Mouse (Mus musculus) macrophage (primary cell): ENCODE data around the gene Sun1. TPM values are rescaled to one million over a fixed set of nuclear protein-coding genes. Genes with fewer than 3 reads are reported as not detected.

Experiments used
- H3K27ac ChIP-seq: fragments of 350-480 bp; formaldehyde crosslinking; 2 replicates; pipeline ENCODE4 v1.9.0; 2021
- H3K36me3 ChIP-seq: fragments of 350-480 bp; formaldehyde crosslinking; 2 replicates; pipeline ENCODE4 v1.9.0; 2021; ENCODE audit errors: inconsistent target
- H3K4me3 ChIP-seq: fragments of 350-480 bp; formaldehyde crosslinking; 2 replicates; pipeline ENCODE4 v1.9.0; 2021; ENCODE audit errors: inconsistent target
- H3K79me2 ChIP-seq: fragments of 350-480 bp; formaldehyde crosslinking; 2 replicates; pipeline ENCODE4 v1.9.0; 2021; ENCODE audit errors: inconsistent target
- WGBS: methylation state at CpG from one replicate; pipeline ENCODE4 v1.1.7; 2026; ENCODE audit warnings: inconsistent platforms; ENCODE audit not compliant: missing documents; 5-methylcytosine and 5-hydroxymethylcytosine counted together
- polyA plus RNA-seq: library from polyadenylated mRNA; stranded (reverse); fragments of 250-400 nt; gene quantifications from 3 replicates; pipeline ENCODE4 v1.2.4, GENCODE M21; 2018; ENCODE audit warnings: inconsistent platforms

The Sun1 gene
- polyA plus RNA-seq, 1 experiment from 2014 or later, result 7.6 TPM

DNA sequence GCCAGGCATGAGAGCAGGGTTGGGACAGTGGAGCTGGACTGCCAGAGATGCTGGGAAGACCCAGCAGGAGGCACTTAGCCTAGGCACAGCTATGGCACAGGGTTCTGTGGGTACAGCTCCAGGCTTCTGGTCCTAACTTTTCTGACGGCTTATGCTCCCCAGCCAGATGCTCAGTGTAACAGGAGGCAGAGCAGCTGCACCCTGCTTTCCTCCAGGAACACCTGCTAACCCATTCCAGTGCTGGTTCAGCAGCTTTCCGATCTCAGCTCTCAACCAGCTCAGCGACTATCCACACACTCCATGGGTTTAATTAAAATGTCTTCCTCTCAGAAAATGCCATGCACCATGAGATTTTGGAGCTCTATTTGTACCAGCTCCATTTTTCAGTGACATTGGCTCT lies 16.3 kb downstream of the Sun1 start:
- Histone ChIP-seq H3K36me3 (no peaks in the 10 kb centered on the region), H3K27ac (no peak overlapping the region), H3K79me2 (peaks cover 12% of the 10 kb centered on the region; the same call in 1 of the 2 replicates), H3K4me3 (no peak overlapping the region)
- WGBS, result 88% methylated on average over 3 of the region's 3 CpGs

- no peak overlapping the region for H3K27ac ChIP-seq
- no peaks in the 10 kb centered on the region; the same call in 1 of the 2 replicates for H3K79me2 ChIP-seq
- no peak overlapping the region for H3K4me3 ChIP-seq
- WGBS, result 98% methylated on average over 4 of the region's 4 CpGs
- H3K36me3 ChIP-seq, result peaks cover under 1% of the 10 kb centered on the region; the same call in 1 of the 2 replicates
Measured at GRCm38 (mm10) chr5:139220006-139220515, 19.6 kb downstream of the Sun1 start.

DNA sequence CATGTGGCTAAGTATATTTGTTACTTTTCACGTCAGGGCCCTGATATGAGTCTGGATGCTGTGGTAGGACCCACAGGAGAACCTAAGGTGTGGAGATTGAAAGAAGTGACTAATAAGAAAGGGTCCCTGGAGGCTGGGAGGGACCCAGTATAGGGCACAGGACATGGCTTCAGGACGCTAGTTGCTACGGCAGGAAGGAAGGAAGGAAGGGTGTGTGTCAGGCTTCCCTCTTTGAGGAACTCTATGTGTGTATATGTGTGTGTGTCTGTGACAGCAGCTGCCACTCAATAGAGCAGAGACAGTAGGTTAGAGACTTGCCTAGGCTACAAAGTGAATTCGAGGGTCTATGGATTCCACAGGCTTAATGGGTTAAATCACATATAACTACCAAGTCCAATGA lies 20.2 kb downstream of the Sun1 start:
- WGBS, result 94% methylated on average over 3 of the region's 4 CpGs
- no peak overlapping the region for H3K4me3 ChIP-seq
- H3K27ac ChIP-seq, result no peak overlapping the region
- H3K36me3 ChIP-seq, result peaks cover 6% of the 10 kb centered on the region; the same call in 1 of the 2 replicates
- H3K79me2 ChIP-seq, result no peaks in the 10 kb centered on the region

DNA sequence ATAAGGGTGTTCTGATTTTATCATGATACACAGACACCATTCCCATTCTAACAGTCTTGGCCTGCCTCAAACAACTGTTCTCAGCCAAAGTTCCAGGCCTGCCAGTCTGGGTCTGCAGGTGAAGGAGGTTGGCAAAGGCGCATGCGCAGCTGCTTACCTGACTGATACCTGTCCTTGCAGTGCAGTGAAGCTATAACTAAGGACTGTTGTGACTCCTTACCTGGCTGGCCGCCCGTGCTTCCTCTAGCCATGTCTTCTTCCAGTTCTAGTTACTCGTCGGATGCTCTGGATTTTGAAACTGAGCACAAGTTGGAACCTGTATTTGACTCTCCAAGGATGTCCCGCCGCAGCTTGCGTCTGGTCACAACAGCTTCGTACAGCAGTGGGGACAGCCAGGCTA lies 22.9 kb downstream of the Sun1 start:
- WGBS, result 94% methylated on average over 10 of the region's 10 CpGs
- Histone ChIP-seq H3K79me2 (no peaks in the 10 kb centered on the region), H3K27ac (no peak overlapping the region), H3K4me3 (no peak overlapping the region), H3K36me3 (peaks cover 30% of the 10 kb centered on the region)

GRCm38 (mm10) chr5:139227236-139227635 lies 26.8 kb downstream of the Sun1 start:
- H3K27ac ChIP-seq, result no peak overlapping the region
- H3K4me3 ChIP-seq, result no peak overlapping the region
- 98% methylated on average over 4 of the region's 4 CpGs for WGBS
- no peaks in the 10 kb centered on the region for H3K79me2 ChIP-seq
- H3K36me3 ChIP-seq, result peaks cover 44% of the 10 kb centered on the region

DNA sequence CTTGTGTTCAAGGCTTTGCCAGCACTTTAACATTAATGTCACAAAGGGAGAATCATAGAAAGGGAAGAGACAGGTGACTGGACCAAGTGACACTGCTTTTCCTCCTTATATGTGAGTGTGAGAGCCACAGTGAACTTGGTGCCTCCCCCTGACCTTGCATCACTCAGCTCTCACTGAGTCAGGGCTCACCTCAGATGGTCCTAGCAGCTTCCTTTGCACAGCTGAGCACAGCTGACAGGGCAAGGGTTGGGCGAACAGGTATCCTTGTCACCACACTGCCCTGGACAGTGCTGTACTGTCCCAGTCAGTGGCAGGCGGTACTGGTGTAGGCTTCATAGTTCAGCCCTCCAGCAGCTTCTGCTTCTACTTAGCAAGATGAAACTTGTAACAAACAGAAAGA lies 27.2 kb downstream of the Sun1 start:
- 100% methylated on average over 2 of the region's 2 CpGs for WGBS
- H3K4me3 ChIP-seq, result no peak overlapping the region
- no peak overlapping the region for H3K27ac ChIP-seq
- H3K79me2 ChIP-seq, result no peaks in the 10 kb centered on the region
- H3K36me3 ChIP-seq, result peaks cover 44% of the 10 kb centered on the region

- 94% methylated on average over 3 of the region's 3 CpGs for WGBS
- Histone ChIP-seq H3K36me3 (peaks cover 45% of the 10 kb centered on the region), H3K27ac (no peak overlapping the region), H3K4me3 (no peak overlapping the region), H3K79me2 (no peaks in the 10 kb centered on the region)
Measured at GRCm38 (mm10) chr5:139228318-139228717, 27.9 kb downstream of the Sun1 start.

DNA sequence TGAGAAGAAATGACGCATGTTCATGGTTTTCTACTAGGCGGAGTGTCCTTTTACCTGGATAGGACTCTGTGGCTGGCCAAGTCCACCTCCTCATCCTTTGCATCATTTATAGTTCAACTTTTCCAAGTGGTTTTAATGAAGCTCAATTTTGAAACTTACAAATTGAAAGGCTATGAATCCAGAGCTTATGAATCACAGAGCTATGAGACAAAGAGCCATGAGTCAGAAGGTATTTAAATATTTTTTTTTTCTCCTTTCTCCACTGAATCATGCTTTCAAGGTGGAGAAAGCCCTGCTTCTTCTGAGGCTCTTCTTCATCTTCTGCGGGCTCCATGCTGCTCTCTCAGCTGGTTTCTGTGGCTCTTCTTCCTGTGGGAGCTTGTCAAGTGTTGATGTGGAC lies 29.3 kb downstream of the Sun1 start:
- 100% methylated on average over 3 of the region's 3 CpGs for WGBS
- H3K36me3 ChIP-seq, result peaks cover 56% of the 10 kb centered on the region

GRCm38 (mm10) chr5:139232083-139232482 lies 31.6 kb downstream of the Sun1 start:
- H3K79me2 ChIP-seq, result no peaks in the 10 kb centered on the region
- H3K36me3 ChIP-seq, result peaks cover 45% of the 10 kb centered on the region
- 90% methylated on average over 3 of the region's 3 CpGs for WGBS
- H3K27ac ChIP-seq, result no peak overlapping the region
- no peak overlapping the region for H3K4me3 ChIP-seq

More for the DNA sequence above, 29.3 kb downstream of the Sun1 start:
- no peak overlapping the region for H3K27ac ChIP-seq
- H3K4me3 ChIP-seq, result no peak overlapping the region
- no peaks in the 10 kb centered on the region for H3K79me2 ChIP-seq

DNA sequence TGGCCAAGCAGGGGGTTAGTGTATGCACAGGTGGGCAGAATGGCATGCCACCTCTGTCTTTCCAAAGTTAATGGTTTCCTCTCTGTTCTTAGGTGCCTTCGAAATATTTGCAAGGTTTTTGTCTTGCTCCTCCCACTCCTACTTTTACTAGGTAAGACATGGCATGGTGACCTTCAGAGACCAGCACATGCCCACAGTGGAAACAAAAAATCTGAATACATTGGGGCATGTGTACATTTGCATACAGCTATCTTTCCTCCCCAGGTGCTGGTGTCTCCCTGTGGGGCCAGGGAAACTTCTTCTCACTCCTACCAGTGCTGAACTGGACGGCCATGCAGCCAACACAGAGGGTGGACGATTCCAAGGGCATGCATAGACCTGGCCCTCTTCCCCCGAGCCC lies 34.0 kb downstream of the Sun1 start:
- H3K79me2 ChIP-seq, result no peaks in the 10 kb centered on the region
- peaks cover 42% of the 10 kb centered on the region for H3K36me3 ChIP-seq
- no peak overlapping the region for H3K4me3 ChIP-seq
- no peak overlapping the region for H3K27ac ChIP-seq
- 94% methylated on average over 4 of the region's 4 CpGs for WGBS

- Histone ChIP-seq H3K27ac (no peak overlapping the region), H3K79me2 (no peaks in the 10 kb centered on the region), H3K4me3 (no peak overlapping the region), H3K36me3 (peaks cover 43% of the 10 kb centered on the region)
- WGBS, result 98% methylated on average over 4 of the region's 4 CpGs
Measured at GRCm38 (mm10) chr5:139237436-139237835, 37.0 kb downstream of the Sun1 start.

DNA sequence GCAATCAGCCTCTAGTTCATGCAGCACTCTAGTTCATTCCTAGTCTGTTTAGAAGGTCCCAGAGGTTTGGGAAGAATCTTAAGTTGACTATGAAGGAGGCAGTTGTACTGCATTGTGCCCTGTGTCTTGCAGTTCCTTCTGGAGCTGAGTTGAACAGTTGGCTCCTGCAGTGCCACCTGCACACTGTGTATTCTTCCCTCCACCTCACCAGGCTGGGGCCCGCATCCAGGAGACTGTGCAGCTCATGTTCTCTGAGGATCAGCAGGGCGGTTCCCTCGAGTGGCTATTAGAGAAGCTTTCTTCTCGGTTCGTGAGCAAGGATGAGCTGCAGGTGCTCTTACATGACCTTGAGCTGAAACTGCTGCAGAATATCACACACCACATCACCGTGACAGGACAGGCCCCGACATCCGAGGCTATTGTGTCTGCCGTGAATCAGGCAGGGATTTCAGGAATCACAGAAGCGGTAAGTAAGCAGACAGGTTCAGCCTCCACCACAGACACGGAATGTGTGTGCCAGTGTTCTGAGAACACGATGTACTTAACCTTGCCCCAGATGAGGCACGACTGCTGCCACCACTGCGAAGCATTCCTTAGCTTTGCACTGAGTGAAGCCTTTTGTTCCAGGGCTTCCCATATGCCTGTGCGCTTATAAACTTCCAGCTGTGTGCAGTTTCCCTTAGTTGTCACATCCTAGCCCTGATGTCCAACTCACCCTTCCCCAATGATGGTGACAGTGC lies 40.8 kb downstream of the Sun1 start:
- 96% methylated on average over 15 of the region's 15 CpGs for WGBS
- Histone ChIP-seq H3K36me3 (peaks cover 34% of the 10 kb centered on the region; the same call in 1 of the 2 replicates), H3K79me2 (no peaks in the 10 kb centered on the region)

DNA sequence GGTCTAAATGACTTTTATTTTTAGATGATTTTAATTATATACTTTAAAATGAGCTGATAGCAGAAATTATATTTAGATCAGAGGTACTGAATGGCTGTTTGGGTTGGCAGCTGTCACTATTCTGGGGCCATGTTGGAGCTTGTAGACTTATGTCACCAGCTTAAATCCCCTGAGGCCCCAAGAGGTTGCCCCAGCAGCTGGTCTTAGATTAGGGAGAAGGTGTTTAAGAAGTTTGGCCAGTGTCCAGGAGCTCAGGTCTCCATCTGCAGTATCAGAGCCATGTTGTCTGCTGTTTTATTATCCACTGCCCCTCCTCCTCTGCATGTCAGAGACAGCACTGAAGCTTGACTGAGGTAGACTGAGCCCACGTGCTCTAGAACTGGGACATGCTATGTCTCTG lies 42.9 kb downstream of the Sun1 start:
- peaks cover 50% of the 10 kb centered on the region; the same call in 1 of the 2 replicates for H3K36me3 ChIP-seq
- no peaks in the 10 kb centered on the region for H3K79me2 ChIP-seq
- 100% methylated on average over 1 of the region's 1 CpGs for WGBS
- no peak overlapping the region for H3K4me3 ChIP-seq
- no peak overlapping the region for H3K27ac ChIP-seq

More for the DNA sequence above, 40.8 kb downstream of the Sun1 start:
- H3K4me3 ChIP-seq, result no peak overlapping the region
- no peak overlapping the region for H3K27ac ChIP-seq

GRCm38 (mm10) chr5:139247767-139248166 lies 47.3 kb downstream of the Sun1 start:
- no peaks in the 10 kb centered on the region; the same call in 1 of the 2 replicates for H3K79me2 ChIP-seq
- no peak overlapping the region for H3K27ac ChIP-seq
- H3K4me3 ChIP-seq, result no peak overlapping the region
- 100% methylated on average over 3 of the region's 3 CpGs for WGBS
- H3K36me3 ChIP-seq, result peaks cover 43% of the 10 kb centered on the region; the same call in 1 of the 2 replicates

GRCm38 (mm10) chr5:139248846-139249245 lies 48.4 kb downstream of the Sun1 start:
- peaks cover 11% of the 10 kb centered on the region for H3K79me2 ChIP-seq
- WGBS, result 89% methylated on average over 3 of the region's 3 CpGs
- H3K27ac ChIP-seq, result no peak overlapping the region
- peaks cover 43% of the 10 kb centered on the region; the same call in 1 of the 2 replicates for H3K36me3 ChIP-seq
- no peak overlapping the region for H3K4me3 ChIP-seq
